In the genomic region with DNA sequence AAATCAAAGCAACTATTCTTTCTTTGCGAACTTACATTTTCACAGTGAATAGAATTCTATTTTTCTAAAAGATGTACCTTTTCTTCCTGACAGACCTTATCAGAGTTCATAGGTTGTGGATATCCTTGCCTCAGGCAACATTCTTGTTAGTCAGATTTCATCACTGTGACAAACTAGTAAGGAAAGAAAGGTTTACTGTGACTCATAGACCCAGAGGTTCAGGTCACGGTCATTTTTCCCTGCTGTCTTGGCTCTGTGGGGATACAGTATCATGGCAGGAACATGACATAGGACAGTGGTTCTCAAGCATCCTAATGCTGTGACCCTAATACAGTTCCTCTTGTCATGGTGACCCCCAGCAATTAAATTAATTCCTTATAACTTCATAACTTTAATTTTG, we compare ENCODE assay signal across 18 mouse cellular contexts.
DNase-seq lines count a peak whose midpoint lies in the region; ATAC-seq lines count a peak whose summit lies in the region.
"Had no signal": no experiment of that assay in that cellular context is flagged by ENCODE, and none has a peak within 500 bp of the region (broad histone marks: within the 10 kb centered on the region; RNA-seq: fewer than 3 reads in every experiment).

No protein-coding gene starts in this region.

- H3K4me3 ChIP-seq in forebrain, embryonic 16.5 days (replicated peaks; ENCODE audit: low read length) = no peak overlapping the region
- H3K4me3 ChIP-seq: embryonic facial prominence, embryonic 10.5 days; embryonic facial prominence, embryonic 12.5 days; forebrain, embryonic 13.5 days; forebrain, embryonic 15.5 days had no signal

- H3K9ac ChIP-seq in forebrain, embryonic 16.5 days (replicated peaks; ENCODE audit: low read depth, low read length) = no peak overlapping the region
- H3K9ac ChIP-seq: embryonic facial prominence, embryonic 12.5 days; forebrain, embryonic 13.5 days; forebrain, embryonic 15.5 days had no signal

- 0 out of 2 replicates have a peak, but pooled peaks cover 7% of the 10 kb centered on the region for H3K4me1 ChIP-seq in forebrain, embryonic 16.5 days (replicated peaks; ENCODE audit: control insufficient read depth, insufficient read depth, low read length)

- no peaks in the 10 kb centered on the region for H3K9me3 ChIP-seq in forebrain, embryonic 16.5 days (ENCODE audit: control insufficient read depth, low read length)
- H3K9me3 ChIP-seq: embryonic facial prominence, embryonic 10.5 days; embryonic facial prominence, embryonic 12.5 days; forebrain, embryonic 13.5 days; forebrain, embryonic 15.5 days had no signal

- ATAC-seq in forebrain, embryonic 16.5 days = no peak
- ATAC-seq: activated CD4-positive, CD25-positive, alpha-beta regulatory T cell, adult 4 months; forebrain, embryonic 13.5 days; forebrain, embryonic 15.5 days; Patski had no signal

- no peak overlapping the region for H3K4me2 ChIP-seq in forebrain, embryonic 16.5 days (ENCODE audit: low read length)
- H3K4me2 ChIP-seq: embryonic facial prominence, embryonic 12.5 days; forebrain, embryonic 13.5 days; forebrain, embryonic 15.5 days had no signal

- H3K27me3 ChIP-seq in forebrain, embryonic 16.5 days (replicated peaks; ENCODE audit: control insufficient read depth, insufficient read depth, low read length) = no peaks in the 10 kb centered on the region
- H3K27me3 ChIP-seq: embryonic facial prominence, embryonic 12.5 days; forebrain, embryonic 13.5 days; forebrain, embryonic 15.5 days; Patski had no signal

- no peak overlapping the region for H3K27ac ChIP-seq in forebrain, embryonic 16.5 days (ENCODE audit: low read length)
- H3K27ac ChIP-seq: embryonic facial prominence, embryonic 10.5 days; embryonic facial prominence, embryonic 12.5 days; forebrain, embryonic 13.5 days; forebrain, embryonic 15.5 days had no signal

- no peaks in the 10 kb centered on the region for H3K36me3 ChIP-seq in forebrain, embryonic 16.5 days (ENCODE audit: control insufficient read depth, insufficient read depth)
- H3K36me3 ChIP-seq: embryonic facial prominence, embryonic 10.5 days; embryonic facial prominence, embryonic 12.5 days; forebrain, embryonic 15.5 days had no signal

- 93% methylated on average over 2 of the region's 2 CpGs for WGBS in forebrain, embryonic 16.5 days

- peak; percentile 25 to 67 for DNase-seq in adrenal gland, adult (ENCODE audit: inconsistent age in 2 of 2, low spot score in 1 of 2)
- DNase-seq in adrenal gland, postnatal 10 days = no peak
- peak; percentile 17 for DNase-seq in adrenal gland, adult 8-10 months
- DNase-seq in adrenal gland, postnatal 25 days = no peak
- peak; percentile 72 for DNase-seq in 3T3-L1 (ENCODE audit: low read depth, low spot score)
- DNase-seq: adrenal gland, postnatal 14 days; cerebellum, adult 11-12 months; cerebellum, adult 2 months; cerebellum, adult 9-10 months; cerebellum, postnatal 10 days; cerebellum, postnatal 25 days had no signal

Comparison
In these comparisons a context has a peak if more than half of its experiments do, and no peak if none do; other contexts are left out.
1. DNase-seq: peak in adrenal gland, adult (2 of 2), adrenal gland, adult 8-10 months (single experiment) and 3T3-L1 (single experiment); none in adrenal gland, postnatal 10 days (single experiment) and adrenal gland, postnatal 25 days (single experiment).